Mouse (Mus musculus): Measurements from ENCODE around the gene Zfhx3. TPM values are rescaled to one million over a fixed set of nuclear protein-coding genes. Genes with fewer than 3 reads are reported as not detected.

The Zfhx3 gene
- polyA plus RNA-seq, 1 experiment: 2.5 TPM

GRCm38 (mm10) chr8:108829305-108829717 is 886.9 kb downstream of the Zfhx3 start:
- H3K27ac ChIP-seq (ENCODE audit: insufficient read depth, low read depth, low read length): no peak overlapping the region
- whole genome bisulfite sequencing: 71% methylated on average over 12 of the region's 12 CpGs
- no peak for TF ChIP-seq POLR2A (IDR thresholded peaks at IDR 0.05; ENCODE audit: low read depth, low read length)
- TF ChIP-seq CTCF (conservative IDR thresholded peaks at IDR 0.05; ENCODE audit: insufficient read depth, insufficient read length, low read depth, low read length): no peak
- no peaks in the 10 kb centered on the region for H3K27me3 ChIP-seq (replicated peaks; ENCODE audit: control insufficient read depth, insufficient read depth, low read length)
- H3K4me1 ChIP-seq (ENCODE audit: control insufficient read depth, insufficient read depth, low read length): no peaks in the 10 kb centered on the region
- H3K36me3 ChIP-seq (ENCODE audit: control insufficient read depth, insufficient read depth, low read length): no peaks in the 10 kb centered on the region
- H3K4me3 ChIP-seq (ENCODE audit: insufficient read depth, low read depth, low read length): no peak overlapping the region
- no peak for DNase-seq

GRCm38 (mm10) chr8:108835143-108835542 is 892.7 kb downstream of the Zfhx3 start:
- H3K27ac ChIP-seq (ENCODE audit: insufficient read depth, low read depth, low read length): no peak overlapping the region
- no peak overlapping the region for H3K4me3 ChIP-seq (ENCODE audit: insufficient read depth, low read depth, low read length)
- H3K4me1 ChIP-seq (ENCODE audit: control insufficient read depth, insufficient read depth, low read length): no peaks in the 10 kb centered on the region
- no peaks in the 10 kb centered on the region for H3K36me3 ChIP-seq (ENCODE audit: control insufficient read depth, insufficient read depth, low read length)
- WGBS: 93% methylated on average over 11 of the region's 11 CpGs
- no peak for DNase-seq
- no peak for TF ChIP-seq CTCF (conservative IDR thresholded peaks at IDR 0.05; ENCODE audit: insufficient read depth, insufficient read length, low read depth, low read length)
- TF ChIP-seq POLR2A (IDR thresholded peaks at IDR 0.05; ENCODE audit: low read depth, low read length): no peak
- H3K27me3 ChIP-seq (replicated peaks; ENCODE audit: control insufficient read depth, insufficient read depth, low read length): no peaks in the 10 kb centered on the region

- Histone ChIP-seq H3K27me3 (replicated peaks; ENCODE audit: control insufficient read depth, insufficient read depth, low read length) (no peaks in the 10 kb centered on the region), H3K36me3 (ENCODE audit: control insufficient read depth, insufficient read depth, low read length) (no peaks in the 10 kb centered on the region), H3K4me3 (ENCODE audit: insufficient read depth, low read depth, low read length) (no peak overlapping the region), H3K27ac (ENCODE audit: insufficient read depth, low read depth, low read length) (no peak overlapping the region), H3K4me1 (ENCODE audit: control insufficient read depth, insufficient read depth, low read length) (no peaks in the 10 kb centered on the region)
- DNase-seq: no peak
- no peak for TF ChIP-seq POLR2A (IDR thresholded peaks at IDR 0.05; ENCODE audit: low read depth, low read length)
- TF ChIP-seq CTCF (conservative IDR thresholded peaks at IDR 0.05; ENCODE audit: insufficient read depth, insufficient read length, low read depth, low read length): no peak
- 35% methylated on average over 10 of the region's 10 CpGs for WGBS
These were observed 895.3 kb downstream of the Zfhx3 start for GRCm38 (mm10) chr8:108837788-108838187.

- DNase-seq: no peak
- 49% methylated on average over 6 of the region's 6 CpGs for WGBS
- no peaks in the 10 kb centered on the region for H3K36me3 ChIP-seq (ENCODE audit: control insufficient read depth, insufficient read depth, low read length)
- no peak overlapping the region for H3K4me3 ChIP-seq (ENCODE audit: insufficient read depth, low read depth, low read length)
- no peaks in the 10 kb centered on the region for H3K27me3 ChIP-seq (replicated peaks; ENCODE audit: control insufficient read depth, insufficient read depth, low read length)
- H3K4me1 ChIP-seq (ENCODE audit: control insufficient read depth, insufficient read depth, low read length): no peaks in the 10 kb centered on the region
- no peak for TF ChIP-seq POLR2A (IDR thresholded peaks at IDR 0.05; ENCODE audit: low read depth, low read length)
- TF ChIP-seq CTCF (conservative IDR thresholded peaks at IDR 0.05; ENCODE audit: insufficient read depth, insufficient read length, low read depth, low read length): no peak
- H3K27ac ChIP-seq (ENCODE audit: insufficient read depth, low read depth, low read length): no peak overlapping the region
These were observed 896.3 kb downstream of the Zfhx3 start for GRCm38 (mm10) chr8:108838761-108839160.

GRCm38 (mm10) chr8:108842307-108842706 is 899.9 kb downstream of the Zfhx3 start:
- H3K36me3 ChIP-seq (ENCODE audit: control insufficient read depth, insufficient read depth, low read length): no peaks in the 10 kb centered on the region
- 88% methylated on average over 5 of the region's 5 CpGs for WGBS
- TF ChIP-seq CTCF (conservative IDR thresholded peaks at IDR 0.05; ENCODE audit: insufficient read depth, insufficient read length, low read depth, low read length) (no peak), POLR2A (IDR thresholded peaks at IDR 0.05; ENCODE audit: low read depth, low read length) (no peak)

GRCm38 (mm10) chr8:108846174-108846573 is 903.7 kb downstream of the Zfhx3 start:
- Histone ChIP-seq H3K36me3 (ENCODE audit: control insufficient read depth, insufficient read depth, low read length) (no peaks in the 10 kb centered on the region), H3K4me1 (ENCODE audit: control insufficient read depth, insufficient read depth, low read length) (no peaks in the 10 kb centered on the region)
- 67% methylated on average over 6 of the region's 6 CpGs for WGBS

More at GRCm38 (mm10) chr8:108842307-108842706, 899.9 kb downstream of the Zfhx3 start:
- H3K27ac ChIP-seq (ENCODE audit: insufficient read depth, low read depth, low read length): no peak overlapping the region
- no peak for DNase-seq
- H3K4me3 ChIP-seq (ENCODE audit: insufficient read depth, low read depth, low read length): no peak overlapping the region
- H3K27me3 ChIP-seq (replicated peaks; ENCODE audit: control insufficient read depth, insufficient read depth, low read length): no peaks in the 10 kb centered on the region
- no peaks in the 10 kb centered on the region for H3K4me1 ChIP-seq (ENCODE audit: control insufficient read depth, insufficient read depth, low read length)

GRCm38 (mm10) chr8:108846827-108847226 is 904.4 kb downstream of the Zfhx3 start:
- TF ChIP-seq CTCF (conservative IDR thresholded peaks at IDR 0.05; ENCODE audit: insufficient read depth, insufficient read length, low read depth, low read length) (no peak), POLR2A (IDR thresholded peaks at IDR 0.05; ENCODE audit: low read depth, low read length) (no peak)
- H3K27me3 ChIP-seq (replicated peaks; ENCODE audit: control insufficient read depth, insufficient read depth, low read length): no peaks in the 10 kb centered on the region
- no peak overlapping the region for H3K4me3 ChIP-seq (ENCODE audit: insufficient read depth, low read depth, low read length)
- no peaks in the 10 kb centered on the region for H3K4me1 ChIP-seq (ENCODE audit: control insufficient read depth, insufficient read depth, low read length)
- H3K36me3 ChIP-seq (ENCODE audit: control insufficient read depth, insufficient read depth, low read length): no peaks in the 10 kb centered on the region
- H3K27ac ChIP-seq (ENCODE audit: insufficient read depth, low read depth, low read length): no peak overlapping the region
- WGBS: 52% methylated on average over 11 of the region's 11 CpGs
- no peak for DNase-seq

More at GRCm38 (mm10) chr8:108846174-108846573, 903.7 kb downstream of the Zfhx3 start:
- Histone ChIP-seq H3K27ac (ENCODE audit: insufficient read depth, low read depth, low read length) (no peak overlapping the region), H3K27me3 (replicated peaks; ENCODE audit: control insufficient read depth, insufficient read depth, low read length) (no peaks in the 10 kb centered on the region), H3K4me3 (ENCODE audit: insufficient read depth, low read depth, low read length) (no peak overlapping the region)
- DNase-seq: no peak
- TF ChIP-seq POLR2A (IDR thresholded peaks at IDR 0.05; ENCODE audit: low read depth, low read length) (no peak), CTCF (conservative IDR thresholded peaks at IDR 0.05; ENCODE audit: insufficient read depth, insufficient read length, low read depth, low read length) (no peak)

Measured in kidney, adult 2 months (tissue).